Comparison of ENCODE assay signal across 8 mouse cellular contexts in genomic region chr13:94358401-94359265, GRCm38 (mm10). TPM values are rescaled to one million over a fixed set of nuclear protein-coding genes. Genes with fewer than 3 reads are reported as not detected.
A peak's percentile ranks its signal among the peaks of the same experiment; 100 is the strongest.
DNase-seq lines count a peak whose midpoint lies in the region; ATAC-seq and TF ChIP-seq lines count a peak whose summit lies in the region.

Gene Ap3b1 (plus strand): TSS chr13:94358960.

- under 1% methylated on average over 75 of the region's 79 CpGs for WGBS in heart, embryonic 11.5 days (ENCODE audit: insufficient replicate concordance)
- WGBS in kidney, embryonic 16.5 days, result under 1% methylated on average over 77 of the region's 79 CpGs
- under 1% methylated on average over 79 of the region's 79 CpGs for WGBS in liver, embryonic 12.5 days (ENCODE audit: insufficient replicate concordance)
- WGBS in stomach, embryonic 15.5 days, result 0% methylated on average over 74 of the region's 79 CpGs

- H3K9me3 ChIP-seq in erythroblast, embryonic 14.5 days (ENCODE audit: control insufficient read depth, low read length), result no peaks in the 10 kb centered on the region; the same call in 1 of the 2 replicates
- no peaks in the 10 kb centered on the region for H3K9me3 ChIP-seq in heart, embryonic 11.5 days (replicated peaks; ENCODE audit: control insufficient read depth, low read length)
- peaks cover 2% of the 10 kb centered on the region; the same call in 1 of the 2 replicates for H3K9me3 ChIP-seq in kidney, embryonic 16.5 days (ENCODE audit: low read length)
- no peaks in the 10 kb centered on the region for H3K9me3 ChIP-seq in liver, embryonic 12.5 days (replicated peaks)
- no peaks in the 10 kb centered on the region for H3K9me3 ChIP-seq in stomach, embryonic 15.5 days

- no peak for TF ChIP-seq CTCF in brain, embryonic 14.5 days (IDR thresholded peaks at IDR 0.05; ENCODE audit: borderline replicate concordance, extremely low read depth, insufficient read depth, insufficient read length)

- peak; percentile 92 for ATAC-seq in heart, embryonic 11.5 days (replicated peaks; ENCODE audit: insufficient number of reproducible peaks, low FRiP score, low TSS enrichment)
- ATAC-seq in kidney, embryonic 16.5 days (ENCODE audit: low FRiP score, low TSS enrichment), result peak; percentile 98
- peak; percentile 95 for ATAC-seq in liver, embryonic 12.5 days
- ATAC-seq in stomach, embryonic 15.5 days (ENCODE audit: insufficient read depth, low FRiP score, low read depth), result peak; percentile 95

- peak within 1 kb of the TSS; percentile 85 for H3K9ac ChIP-seq in heart, embryonic 11.5 days (ENCODE audit: low read depth, low read length)
- H3K9ac ChIP-seq in kidney, embryonic 16.5 days (replicated peaks; ENCODE audit: low read length), result peak within 1 kb of the TSS; percentile 96
- H3K9ac ChIP-seq in liver, embryonic 12.5 days, result peak within 1 kb of the TSS; percentile 93
- peak within 1 kb of the TSS; percentile 90 for H3K9ac ChIP-seq in stomach, embryonic 15.5 days

- H3K4me3 ChIP-seq in erythroblast, embryonic 14.5 days (replicated peaks), result peak within 1 kb of the TSS; percentile 97
- H3K4me3 ChIP-seq in heart, embryonic 11.5 days (ENCODE audit: low read depth, low read length), result peak within 1 kb of the TSS; percentile 87
- H3K4me3 ChIP-seq in kidney, embryonic 16.5 days (ENCODE audit: low read length), result peak within 1 kb of the TSS; percentile 95
- peak within 1 kb of the TSS; percentile 86 for H3K4me3 ChIP-seq in liver, embryonic 12.5 days
- peak within 1 kb of the TSS; percentile 86 for H3K4me3 ChIP-seq in stomach, embryonic 15.5 days (replicated peaks)

- peak; percentile 90 for DNase-seq in CD4-positive helper T cell, adult 2 months (ENCODE audit: low read depth, low spot score)
- peak; percentile 95 for DNase-seq in brain, embryonic 14.5 days (ENCODE audit: low read depth)
- peak; percentile 74 to 81 for DNase-seq in natural killer cell, adult 2 months (ENCODE audit: low spot score in 2 of 2)

- H3K4me1 ChIP-seq in erythroblast, embryonic 14.5 days (ENCODE audit: control insufficient read depth), result peaks cover 28% of the 10 kb centered on the region
- peaks cover 4% of the 10 kb centered on the region; the same call in 1 of the 2 replicates for H3K4me1 ChIP-seq in heart, embryonic 11.5 days (ENCODE audit: control insufficient read depth, insufficient read depth, low read length)
- H3K4me1 ChIP-seq in kidney, embryonic 16.5 days (ENCODE audit: insufficient read depth, low read length), result peaks cover 18% of the 10 kb centered on the region
- peaks cover 31% of the 10 kb centered on the region for H3K4me1 ChIP-seq in liver, embryonic 12.5 days
- H3K4me1 ChIP-seq in stomach, embryonic 15.5 days, result peaks cover 7% of the 10 kb centered on the region; the same call in 1 of the 2 replicates

- no peaks in the 10 kb centered on the region for H3K27me3 ChIP-seq in erythroblast, embryonic 14.5 days (ENCODE audit: control insufficient read depth)
- H3K27me3 ChIP-seq in heart, embryonic 11.5 days (ENCODE audit: control insufficient read depth, insufficient read depth, low read length), result no peaks in the 10 kb centered on the region
- H3K27me3 ChIP-seq in kidney, embryonic 16.5 days (ENCODE audit: insufficient read depth, low read length), result no peaks in the 10 kb centered on the region
- no peaks in the 10 kb centered on the region for H3K27me3 ChIP-seq in liver, embryonic 12.5 days (replicated peaks)
- H3K27me3 ChIP-seq in stomach, embryonic 15.5 days (replicated peaks), result no peaks in the 10 kb centered on the region

- H3K36me3 ChIP-seq in erythroblast, embryonic 14.5 days (ENCODE audit: control insufficient read depth), result peaks cover 5% of the 10 kb centered on the region
- no peaks in the 10 kb centered on the region for H3K36me3 ChIP-seq in heart, embryonic 11.5 days (ENCODE audit: control insufficient read depth, insufficient read depth, low read length)
- H3K36me3 ChIP-seq in kidney, embryonic 16.5 days (ENCODE audit: insufficient read depth, low read length), result no peaks in the 10 kb centered on the region
- H3K36me3 ChIP-seq in liver, embryonic 12.5 days, result peaks cover 6% of the 10 kb centered on the region; the same call in 1 of the 2 replicates
- no peaks in the 10 kb centered on the region for H3K36me3 ChIP-seq in stomach, embryonic 15.5 days

- peak within 1 kb of the TSS; percentile 94 for H3K27ac ChIP-seq in heart, embryonic 11.5 days (ENCODE audit: low read depth, low read length)
- H3K27ac ChIP-seq in kidney, embryonic 16.5 days (ENCODE audit: low read length), result peak within 1 kb of the TSS; percentile 95
- peak within 1 kb of the TSS; percentile 85 for H3K27ac ChIP-seq in liver, embryonic 12.5 days
- peak within 1 kb of the TSS; percentile 93 for H3K27ac ChIP-seq in stomach, embryonic 15.5 days

- H3K4me2 ChIP-seq in heart, embryonic 11.5 days, result peak within 1 kb of the TSS; percentile 91
- peak within 1 kb of the TSS; percentile 93 for H3K4me2 ChIP-seq in kidney, embryonic 16.5 days (replicated peaks; ENCODE audit: low read depth, low read length)
- peak within 1 kb of the TSS; percentile 96 for H3K4me2 ChIP-seq in liver, embryonic 12.5 days
- peak within 1 kb of the TSS; percentile 90 for H3K4me2 ChIP-seq in stomach, embryonic 15.5 days

- peak; percentile 51 for TF ChIP-seq POLR2A in brain, embryonic 14.5 days (IDR thresholded peaks at IDR 0.05; ENCODE audit: borderline replicate concordance, extremely low read depth, insufficient read depth, insufficient read length, poor library complexity, severe bottlenecking)

RNA-seq across cellular contexts. Expression of gene Ap3b1, which starts in this region (rescaled TPM):
- 35.3 and 36.8 TPM in 2 replicates for polyA plus RNA-seq in brain, embryonic 14.5 days (2012; rRNA removed)
- polyA plus RNA-seq in erythroblast, embryonic 14.5 days (2012), result 0.85 and 0.87 TPM in 2 replicates
- polyA plus RNA-seq in heart, embryonic 11.5 days (2014; fragmentation: Nextera tagmentation; extraction: Ambion mirVana), result 35.1 and 42.1 TPM in 2 replicates
- polyA plus RNA-seq in kidney, embryonic 16.5 days (2015; fragmentation: Nextera tagmentation; extraction: Ambion mirVana), result 48.4 and 48.6 TPM in 2 replicates
- polyA plus RNA-seq in liver, embryonic 12.5 days (2016; fragmentation: Nextera tagmentation; extraction: Ambion mirVana), result 25.9 and 27.1 TPM in 2 replicates
- 45.3 and 48.8 TPM in 2 replicates for polyA plus RNA-seq in stomach, embryonic 15.5 days (2015; fragmentation: Nextera tagmentation; extraction: Ambion mirVana)

Comparison
In these comparisons a context has a peak if more than half of its experiments do, and no peak if none do; other contexts are left out.
1. Peak in every context shown above with its lines: DNase-seq, ATAC-seq, H3K4me3 ChIP-seq and H3K27ac ChIP-seq.
2. RNA of gene Ap3b1 (polyA plus RNA-seq): 48.4 to 48.6 TPM in kidney, embryonic 16.5 days, 45.3 to 48.8 TPM in stomach, embryonic 15.5 days, 35.3 to 36.8 TPM in brain, embryonic 14.5 days, 35.1 to 42.1 TPM in heart, embryonic 11.5 days and 25.9 to 27.1 TPM in liver, embryonic 12.5 days; 0.85 to 0.87 TPM in erythroblast, embryonic 14.5 days; every median in the first group is over 10 times any median in the second.